13 mouse cellular contexts compared by ENCODE assay signal in the genomic region with DNA sequence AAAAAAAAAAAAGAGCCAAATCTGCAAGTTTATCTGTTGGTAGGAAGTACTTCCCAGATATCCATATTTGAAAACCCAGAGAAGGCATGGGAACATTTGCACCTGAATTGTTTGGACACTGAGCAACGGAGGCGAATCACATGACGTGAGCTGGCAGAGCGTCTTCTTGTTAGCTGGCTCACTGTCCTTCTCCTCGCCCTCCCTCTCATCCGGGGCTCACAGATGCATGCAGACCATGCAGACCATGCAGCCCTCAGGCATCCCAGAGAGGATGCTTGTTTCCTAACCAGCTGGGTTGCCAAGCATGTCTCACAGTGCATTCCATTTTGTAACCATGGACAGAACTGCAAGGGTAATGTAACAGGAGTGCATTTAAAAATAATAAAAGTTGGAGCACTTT. TPM values are rescaled to one million over a fixed set of nuclear protein-coding genes. Genes with fewer than 3 reads are reported as not detected.
DNase-seq lines count a peak whose midpoint lies in the region; ATAC-seq and TF ChIP-seq lines count a peak whose summit lies in the region.
"Had no signal": no experiment of that assay in that cellular context is flagged by ENCODE, and none has a peak within 500 bp of the region (broad histone marks: within the 10 kb centered on the region; RNA-seq: fewer than 3 reads in every experiment).

No protein-coding gene starts in this region.

- H3K4me2 ChIP-seq in hindbrain, postnatal 0 days (ENCODE audit: low read depth, low read length): no peak overlapping the region
- H3K4me2 ChIP-seq: heart, embryonic 11.5 days; liver, embryonic 13.5 days had no signal

- no peak overlapping the region for H3K27ac ChIP-seq in kidney, adult 2 months (ENCODE audit: insufficient read depth, low read depth, low read length)
- no peak overlapping the region for H3K27ac ChIP-seq in hindbrain, postnatal 0 days
- H3K27ac ChIP-seq: liver, embryonic 13.5 days had no signal

- peak; percentile 47 for DNase-seq in kidney, adult 2 months
- DNase-seq in kidney, postnatal 10 days: no peak
- peak; percentile 58 for DNase-seq in retina, postnatal 1 day
- no peak for DNase-seq in retina, embryonic 14.5 days (ENCODE audit: low spot score)
- peak; percentile 50 for DNase-seq in hindbrain, postnatal 0 days (ENCODE audit: low spot score)
- no peak for DNase-seq in urinary bladder, postnatal 36 days (ENCODE audit: low spot score in 2 of 2)
- no peak for DNase-seq in right cerebral cortex, postnatal 4 days
- DNase-seq: cerebellum, adult 11-12 months; gastrocnemius, postnatal 10 days; heart, postnatal 4 days; liver, embryonic 13.5 days; lung, postnatal 10 days had no signal

- H3K36me3 ChIP-seq in kidney, adult 2 months (ENCODE audit: control insufficient read depth, insufficient read depth, low read length): no peaks in the 10 kb centered on the region; the same call in 1 of the 2 replicates
- no peaks in the 10 kb centered on the region for H3K36me3 ChIP-seq in hindbrain, postnatal 0 days (ENCODE audit: insufficient read depth, low read length)
- H3K36me3 ChIP-seq: liver, embryonic 13.5 days had no signal

- no peak overlapping the region for H3K9ac ChIP-seq in hindbrain, postnatal 0 days (replicated peaks; ENCODE audit: low read length)
- H3K9ac ChIP-seq: liver, embryonic 13.5 days had no signal

- TF ChIP-seq CTCF in kidney, adult 2 months (conservative IDR thresholded peaks at IDR 0.05; ENCODE audit: insufficient read depth, insufficient read length, low read depth, low read length): no peak
- no peak for TF ChIP-seq CTCF in hindbrain, postnatal 0 days (IDR thresholded peaks at IDR 0.05; ENCODE audit: low read depth)

- 34% methylated on average over 6 of the region's 6 CpGs for WGBS in kidney, adult 2 months
- WGBS in hindbrain, postnatal 0 days: 23% methylated on average over 6 of the region's 6 CpGs

- H3K4me3 ChIP-seq in kidney, adult 2 months (ENCODE audit: insufficient read depth, low read depth, low read length): no peak overlapping the region
- H3K4me3 ChIP-seq in hindbrain, postnatal 0 days (ENCODE audit: low read length): no peak overlapping the region
- H3K4me3 ChIP-seq: liver, embryonic 13.5 days had no signal

- H3K9me3 ChIP-seq in hindbrain, postnatal 0 days (ENCODE audit: low read length): no peaks in the 10 kb centered on the region
- H3K9me3 ChIP-seq: liver, embryonic 13.5 days had no signal

- peak; percentile 61 for ATAC-seq in hindbrain, postnatal 0 days

- no peaks in the 10 kb centered on the region for H3K27me3 ChIP-seq in kidney, adult 2 months (replicated peaks; ENCODE audit: control insufficient read depth, insufficient read depth, low read length)
- H3K27me3 ChIP-seq in hindbrain, postnatal 0 days (ENCODE audit: insufficient read depth, low read length): no peaks in the 10 kb centered on the region
- H3K27me3 ChIP-seq: liver, embryonic 13.5 days had no signal

- TF ChIP-seq POLR2A in kidney, adult 2 months (IDR thresholded peaks at IDR 0.05; ENCODE audit: low read depth, low read length): no peak

- H3K4me1 ChIP-seq in kidney, adult 2 months (ENCODE audit: control insufficient read depth, insufficient read depth, low read length): peaks cover 28% of the 10 kb centered on the region
- 0 out of 2 replicates have a peak, but pooled peaks cover 3% of the 10 kb centered on the region for H3K4me1 ChIP-seq in hindbrain, postnatal 0 days (ENCODE audit: insufficient read depth, low read length)

RNA-seq across cellular contexts. Expression of a gene that starts 11.1 kb away (rescaled TPM):
- polyA plus RNA-seq in kidney, adult 2 months (2012; rRNA removed): 10.4 and 12.8 TPM in 2 replicates
- total RNA-seq in hindbrain, postnatal 0 days (2014; rRNA removed): 5.3 and 9.6 TPM in 2 replicates
- 5.7 and 6.2 TPM in 2 replicates for polyA plus RNA-seq in hindbrain, postnatal 0 days (2015; fragmentation: Nextera tagmentation; extraction: Ambion mirVana)

Comparison
In these comparisons a context has a peak if more than half of its experiments do, and no peak if none do; other contexts are left out.
1. DNase-seq: peak in kidney, adult 2 months (single experiment), retina, postnatal 1 day (single experiment) and hindbrain, postnatal 0 days (single experiment); none in kidney, postnatal 10 days (single experiment), retina, embryonic 14.5 days (single experiment), urinary bladder, postnatal 36 days (0 of 2) and right cerebral cortex, postnatal 4 days (single experiment).